Mouse (Mus musculus) midbrain, embryonic 16.5 days (tissue): ENCODE data around the gene Churc1. TPM values are rescaled to one million over a fixed set of nuclear protein-coding genes. Genes with fewer than 3 reads are reported as not detected.
A peak's percentile ranks its signal among the peaks of the same experiment; 100 is the strongest.

Experiments used
- ATAC-seq: fragments of 200-750 bp; cut with Nextera tagmentation; 2 replicates; pipeline ENCODE4 v1.8.0; 2017; ENCODE audit warnings: moderate TSS enrichment
- H3K27ac ChIP-seq: fragments of 300-500 bp; sonication (generic); 2 replicates; pipeline ENCODE4 v1.5.1; 2014; ENCODE audit warnings: mild to moderate bottlenecking, low read length, mixed read lengths
- H3K27me3 ChIP-seq: fragments of 300-500 bp; sonication (generic); 2 replicates; pipeline ENCODE4 v1.6.1; 2014; ENCODE audit warnings: low read depth, low read length, mixed read lengths; ENCODE audit not compliant: control insufficient read depth, insufficient read depth
- H3K36me3 ChIP-seq: fragments of 300-500 bp; sonication (generic); 2 replicates; pipeline ENCODE4 v1.6.1; 2014; ENCODE audit warnings: mild to moderate bottlenecking, low read length, moderate library complexity, mixed read lengths; ENCODE audit not compliant: control insufficient read depth, insufficient read depth
- H3K4me1 ChIP-seq: fragments of 300-500 bp; sonication (generic); 2 replicates; pipeline ENCODE4 v1.6.1; 2014; ENCODE audit warnings: mild to moderate bottlenecking, low read length, mixed read lengths; ENCODE audit not compliant: control insufficient read depth, insufficient read depth
- H3K4me2 ChIP-seq: fragments of 300-500 bp; sonication (generic); 2 replicates; pipeline ENCODE4 v1.6.1; 2014; ENCODE audit warnings: mild to moderate bottlenecking, low read length, mixed read lengths
- H3K4me3 ChIP-seq: fragments of 300-500 bp; sonication (generic); 2 replicates; pipeline ENCODE4 v1.5.1; 2014; ENCODE audit warnings: low read depth, mild to moderate bottlenecking, low read length, moderate library complexity, mixed read lengths
- H3K9ac ChIP-seq: fragments of 300-500 bp; sonication (generic); 2 replicates; pipeline ENCODE4 v1.6.1; 2014; ENCODE audit warnings: low read depth, low read length, mixed read lengths
- H3K9me3 ChIP-seq: fragments of 300-500 bp; sonication (generic); replicated peaks from 2 replicates; pipeline ENCODE4 v1.6.1; 2014; ENCODE audit warnings: mild to moderate bottlenecking, low read length, mixed read lengths; ENCODE audit not compliant: control insufficient read depth, poor library complexity, severe bottlenecking
- WGBS: fragments of 180-500 bp; shearing (Covaris S2); extraction: QIAGEN DNeasy Blood & Tissue Kit; methylation state at CpG from one replicate; pipeline ENCODE4 v1.1.7; 2014; 5-methylcytosine and 5-hydroxymethylcytosine counted together
- polyA plus RNA-seq: library from polyadenylated mRNA; unstranded; fragments of >200 nt; fragmentation: Nextera tagmentation; extraction: Ambion mirVana; gene quantifications from 2 replicates; pipeline ENCODE4 v1.2.1, GENCODE M21; 2015

The Churc1 gene
- polyA plus RNA-seq, 1 experiment from 2014 or later: 108 TPM

- Histone ChIP-seq H3K36me3 (no peaks in the 10 kb centered on the region), H3K9me3 (no peaks in the 10 kb centered on the region), H3K4me2 (no peak overlapping the region), H3K4me1 (peaks cover 36% of the 10 kb centered on the region), H3K27ac (no peak overlapping the region), H3K4me3 (no peak overlapping the region), H3K9ac (no peak overlapping the region), H3K27me3 (no peaks in the 10 kb centered on the region)
- ATAC-seq: no peak
- WGBS: 91% methylated on average over 9 of the region's 9 CpGs
Measured at GRCm38 (mm10) chr12:76818908-76819307, 53.6 kb downstream of the Churc1 start.

- Histone ChIP-seq H3K27me3 (no peaks in the 10 kb centered on the region), H3K9me3 (no peaks in the 10 kb centered on the region), H3K27ac (no peak overlapping the region), H3K4me2 (no peak overlapping the region), H3K9ac (no peak overlapping the region), H3K4me1 (peaks cover 36% of the 10 kb centered on the region), H3K4me3 (no peak overlapping the region), H3K36me3 (no peaks in the 10 kb centered on the region)
- 55% methylated on average over 6 of the region's 6 CpGs for WGBS
- ATAC-seq: no peak
Measured at GRCm38 (mm10) chr12:76819816-76820215, 54.5 kb downstream of the Churc1 start.

- no peaks in the 10 kb centered on the region for H3K36me3 ChIP-seq
- H3K4me2 ChIP-seq: peak overlapping the region; percentile 82
- H3K4me3 ChIP-seq: peak overlapping the region; percentile 80
- no peaks in the 10 kb centered on the region for H3K27me3 ChIP-seq
- no peak overlapping the region for H3K27ac ChIP-seq
- no peak for ATAC-seq
- H3K9me3 ChIP-seq: no peaks in the 10 kb centered on the region
- WGBS: 45% methylated on average over 4 of the region's 4 CpGs
- peaks cover 36% of the 10 kb centered on the region for H3K4me1 ChIP-seq
- peak overlapping the region; percentile 76 for H3K9ac ChIP-seq
Measured at GRCm38 (mm10) chr12:76820615-76821014, 55.3 kb downstream of the Churc1 start.

- peak overlapping the region; percentile 80 for H3K4me3 ChIP-seq
- no peaks in the 10 kb centered on the region for H3K27me3 ChIP-seq
- peak overlapping the region; percentile 76 for H3K9ac ChIP-seq
- WGBS: under 1% methylated on average over 32 of the region's 66 CpGs
- peak; percentile 80 for ATAC-seq
- H3K9me3 ChIP-seq: no peaks in the 10 kb centered on the region
- peak overlapping the region; percentile 82 for H3K4me2 ChIP-seq
- no peaks in the 10 kb centered on the region for H3K36me3 ChIP-seq
- H3K27ac ChIP-seq: peak overlapping the region; percentile 86
- H3K4me1 ChIP-seq: peaks cover 36% of the 10 kb centered on the region
Measured at GRCm38 (mm10) chr12:76822002-76822650, 56.8 kb downstream of the Churc1 start.

- H3K36me3 ChIP-seq: no peaks in the 10 kb centered on the region
- peaks cover 33% of the 10 kb centered on the region for H3K4me1 ChIP-seq
- H3K27ac ChIP-seq: peak within 1 kb of the TSS; percentile 86
- H3K4me2 ChIP-seq: peak within 1 kb of the TSS; percentile 82
- H3K27me3 ChIP-seq: no peaks in the 10 kb centered on the region
- H3K9ac ChIP-seq: peak within 1 kb of the TSS; percentile 76
- ATAC-seq: peak; percentile 47; the same call in 1 of the 2 replicates
- 3% methylated on average over 16 of the region's 17 CpGs for WGBS
- peak within 1 kb of the TSS; percentile 80 for H3K4me3 ChIP-seq
- H3K9me3 ChIP-seq: no peaks in the 10 kb centered on the region
Measured at GRCm38 (mm10) chr12:76822651-76823041, 57.3 kb downstream of the Churc1 start, which contains the start of gene Rab15. TSS of gene Rab15 (minus strand) at chr12:76822908.

- H3K36me3 ChIP-seq: no peaks in the 10 kb centered on the region
- H3K4me3 ChIP-seq: no peak overlapping the region
- 56% methylated on average over 4 of the region's 4 CpGs for WGBS
- no peaks in the 10 kb centered on the region for H3K27me3 ChIP-seq
- H3K4me1 ChIP-seq: peaks cover 20% of the 10 kb centered on the region
- H3K9ac ChIP-seq: no peak overlapping the region
- no peaks in the 10 kb centered on the region for H3K9me3 ChIP-seq
- ATAC-seq: no peak
- no peak overlapping the region for H3K27ac ChIP-seq
- no peak overlapping the region for H3K4me2 ChIP-seq
Measured at GRCm38 (mm10) chr12:76825283-76825682, 59.9 kb downstream of the Churc1 start.

- WGBS: 4% methylated on average over 3 of the region's 3 CpGs
- Histone ChIP-seq H3K9me3 (no peaks in the 10 kb centered on the region), H3K27ac (no peak overlapping the region), H3K27me3 (no peaks in the 10 kb centered on the region), H3K9ac (no peak overlapping the region), H3K4me3 (no peak overlapping the region), H3K36me3 (no peaks in the 10 kb centered on the region), H3K4me1 (no peaks in the 10 kb centered on the region), H3K4me2 (no peak overlapping the region)
- ATAC-seq: no peak
Measured at GRCm38 (mm10) chr12:76832704-76833103, 67.4 kb downstream of the Churc1 start.

Other genes starting within 250 kb of the Churc1 start
- 0.93 and 1.3 TPM in 2 replicates for gene Plekhg3, start 234.6 kb upstream of the Churc1 start, polyA plus RNA-seq
- 4.1 and 5.1 TPM in 2 replicates for gene Sptb, start 55.0 kb upstream of the Churc1 start, polyA plus RNA-seq
- gene Fntb, start 51 bp downstream of the Churc1 start, polyA plus RNA-seq: 41.6 and 42.9 TPM in 2 replicates
- 0.11 TPM in 1 of 2 replicates, not detected in the other for gene Gpx2, start 30.0 kb downstream of the Churc1 start, polyA plus RNA-seq
- gene Rab15, start 57.4 kb downstream of the Churc1 start, polyA plus RNA-seq: 52.1 and 53.8 TPM in 2 replicates
- 18.4 and 21.7 TPM in 2 replicates for gene Max, start 196.7 kb downstream of the Churc1 start, polyA plus RNA-seq